Comparison of ENCODE assay signal across 15 mouse cellular contexts in the genomic region with DNA sequence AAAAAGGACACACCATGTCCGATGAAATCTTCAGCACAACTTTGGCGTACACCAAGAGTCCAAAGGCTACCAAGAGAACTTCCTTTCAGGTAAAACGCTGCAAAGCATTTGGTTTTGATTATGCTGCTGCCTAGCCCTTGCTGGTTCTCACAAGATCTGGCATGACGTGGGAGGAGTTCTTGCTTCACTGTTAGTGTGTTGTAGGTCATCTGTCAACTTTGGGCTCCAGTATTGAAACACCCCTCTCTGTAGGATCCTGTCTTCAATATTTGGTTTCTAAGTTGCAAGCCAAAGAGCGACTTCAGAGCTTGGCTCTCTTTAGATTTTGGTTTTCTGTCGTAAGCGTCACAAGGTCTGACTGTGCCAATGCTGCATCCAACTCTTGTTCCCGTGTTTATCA. TPM values are rescaled to one million over a fixed set of nuclear protein-coding genes. Genes with fewer than 3 reads are reported as not detected.
DNase-seq lines count a peak whose midpoint lies in the region; ATAC-seq and TF ChIP-seq lines count a peak whose summit lies in the region.
"Had no signal": no experiment of that assay in that cellular context is flagged by ENCODE, and none has a peak within 500 bp of the region (broad histone marks: within the 10 kb centered on the region; RNA-seq: fewer than 3 reads in every experiment).

No protein-coding gene starts in this region.

- H3K9me3 ChIP-seq in hindbrain, embryonic 12.5 days (replicated peaks) = no peaks in the 10 kb centered on the region
- H3K9me3 ChIP-seq in hindbrain, embryonic 11.5 days (ENCODE audit: control insufficient read depth, low read length) = no peaks in the 10 kb centered on the region
- H3K9me3 ChIP-seq in forebrain, embryonic 15.5 days = no peaks in the 10 kb centered on the region
- no peaks in the 10 kb centered on the region for H3K9me3 ChIP-seq in midbrain, embryonic 14.5 days (ENCODE audit: control insufficient read depth, low read length)
- H3K9me3 ChIP-seq: stomach, embryonic 15.5 days had no signal

- TF ChIP-seq CTCF in cortical plate, adult 2 months (IDR thresholded peaks at IDR 0.05; ENCODE audit: extremely low read depth, insufficient read depth, low read length) = no peak

- no peak for TF ChIP-seq POLR2A in cortical plate, adult 2 months (IDR thresholded peaks at IDR 0.05; ENCODE audit: extremely low read depth, insufficient read depth, low read length)

- 84% methylated on average over 8 of the region's 8 CpGs for WGBS in hindbrain, embryonic 12.5 days
- 86% methylated on average over 8 of the region's 8 CpGs for WGBS in hindbrain, embryonic 11.5 days
- WGBS in forebrain, embryonic 15.5 days = 93% methylated on average over 8 of the region's 8 CpGs
- WGBS in midbrain, embryonic 14.5 days = 93% methylated on average over 8 of the region's 8 CpGs

- no peak overlapping the region for H3K9ac ChIP-seq in hindbrain, embryonic 12.5 days
- H3K9ac ChIP-seq in hindbrain, embryonic 11.5 days (ENCODE audit: low read depth, low read length) = no peak overlapping the region
- no peak overlapping the region for H3K9ac ChIP-seq in forebrain, embryonic 15.5 days (replicated peaks)
- no peak overlapping the region for H3K9ac ChIP-seq in midbrain, embryonic 14.5 days (replicated peaks; ENCODE audit: low read length)
- H3K9ac ChIP-seq: stomach, embryonic 15.5 days had no signal

- H3K36me3 ChIP-seq in hindbrain, embryonic 12.5 days = peaks cover 8% of the 10 kb centered on the region
- H3K36me3 ChIP-seq in hindbrain, embryonic 11.5 days (ENCODE audit: control insufficient read depth, insufficient read depth, low read length) = no peaks in the 10 kb centered on the region
- H3K36me3 ChIP-seq in forebrain, embryonic 15.5 days = peaks cover 21% of the 10 kb centered on the region
- peaks cover 18% of the 10 kb centered on the region for H3K36me3 ChIP-seq in midbrain, embryonic 14.5 days (ENCODE audit: control insufficient read depth, insufficient read depth, low read length)
- H3K36me3 ChIP-seq: stomach, embryonic 15.5 days had no signal

- H3K27ac ChIP-seq in hindbrain, embryonic 12.5 days = no peak overlapping the region
- no peak overlapping the region for H3K27ac ChIP-seq in hindbrain, embryonic 11.5 days (ENCODE audit: low read depth, low read length)
- H3K27ac ChIP-seq in cortical plate, adult 2 months (ENCODE audit: insufficient read depth, low read length) = no peak overlapping the region
- no peak overlapping the region for H3K27ac ChIP-seq in forebrain, embryonic 15.5 days (replicated peaks)
- H3K27ac ChIP-seq in midbrain, embryonic 14.5 days (replicated peaks; ENCODE audit: low read depth, low read length) = no peak overlapping the region
- H3K27ac ChIP-seq: stomach, embryonic 15.5 days had no signal

- H3K4me1 ChIP-seq in hindbrain, embryonic 12.5 days = peaks cover 5% of the 10 kb centered on the region
- H3K4me1 ChIP-seq in hindbrain, embryonic 11.5 days (replicated peaks; ENCODE audit: control insufficient read depth, insufficient read depth, low read length) = no peaks in the 10 kb centered on the region
- peaks cover 2% of the 10 kb centered on the region for H3K4me1 ChIP-seq in cortical plate, adult 2 months (ENCODE audit: control insufficient read depth, insufficient read depth, low read length)
- peaks cover 8% of the 10 kb centered on the region for H3K4me1 ChIP-seq in forebrain, embryonic 15.5 days
- peaks cover 7% of the 10 kb centered on the region for H3K4me1 ChIP-seq in midbrain, embryonic 14.5 days (ENCODE audit: control insufficient read depth, insufficient read depth, low read length)
- H3K4me1 ChIP-seq: stomach, embryonic 15.5 days had no signal

- no peak for ATAC-seq in hindbrain, embryonic 12.5 days (ENCODE audit: low FRiP score)
- ATAC-seq in hindbrain, embryonic 11.5 days (ENCODE audit: low FRiP score) = no peak
- no peak for ATAC-seq in forebrain, embryonic 15.5 days (replicated peaks)
- ATAC-seq in midbrain, embryonic 14.5 days (ENCODE audit: low FRiP score, low TSS enrichment) = no peak
- no peak for ATAC-seq in megakaryocyte-erythroid progenitor cell, adult 5-6 weeks (replicated peaks; ENCODE audit: low FRiP score, low TSS enrichment, poor library complexity, severe bottlenecking)

- H3K27me3 ChIP-seq in hindbrain, embryonic 12.5 days = no peaks in the 10 kb centered on the region
- no peaks in the 10 kb centered on the region for H3K27me3 ChIP-seq in hindbrain, embryonic 11.5 days (ENCODE audit: control insufficient read depth, insufficient read depth, low read length)
- no peaks in the 10 kb centered on the region for H3K27me3 ChIP-seq in forebrain, embryonic 15.5 days
- H3K27me3 ChIP-seq in midbrain, embryonic 14.5 days (ENCODE audit: control insufficient read depth, insufficient read depth, low read length) = no peaks in the 10 kb centered on the region
- H3K27me3 ChIP-seq: stomach, embryonic 15.5 days had no signal

- peak overlapping the region; percentile 55 for H3K4me2 ChIP-seq in hindbrain, embryonic 12.5 days (replicated peaks)
- no peak overlapping the region for H3K4me2 ChIP-seq in hindbrain, embryonic 11.5 days (replicated peaks; ENCODE audit: low read depth, low read length)
- H3K4me2 ChIP-seq in forebrain, embryonic 15.5 days (replicated peaks) = peak overlapping the region; percentile 63
- H3K4me2 ChIP-seq in midbrain, embryonic 14.5 days (ENCODE audit: low read length) = peak overlapping the region; percentile 59

- H3K4me3 ChIP-seq in hindbrain, embryonic 12.5 days = no peak overlapping the region
- H3K4me3 ChIP-seq in hindbrain, embryonic 11.5 days (ENCODE audit: low read depth, low read length) = no peak overlapping the region
- peak overlapping the region; percentile 31; the same call in 1 of the 2 replicates for H3K4me3 ChIP-seq in cortical plate, adult 2 months (ENCODE audit: insufficient read depth, low read length)
- H3K4me3 ChIP-seq in forebrain, embryonic 15.5 days = peak overlapping the region; percentile 99; the same call in 1 of the 2 replicates
- H3K4me3 ChIP-seq in midbrain, embryonic 14.5 days (replicated peaks; ENCODE audit: low read depth, low read length) = peak overlapping the region; percentile 82

- no peak for DNase-seq in hindbrain, embryonic 11.5 days (ENCODE audit: low spot score)
- no peak for DNase-seq in midbrain, embryonic 14.5 days
- DNase-seq in embryo, embryonic 11 days = no peak
- no peak for DNase-seq in gastrocnemius, postnatal 4 days (ENCODE audit: low spot score in 2 of 2)
- DNase-seq: cerebellum, adult 18-20 months; kidney, postnatal 14 days; liver; right cerebral cortex, postnatal 4 days; thymus, postnatal 25 days had no signal

RNA-seq across cellular contexts. Expression of a gene that starts 1.2 kb away (rescaled TPM):
- 16.7 and 20.5 TPM in 2 replicates for polyA plus RNA-seq in hindbrain, embryonic 12.5 days (2016; fragmentation: Nextera tagmentation; extraction: Ambion mirVana)
- polyA plus RNA-seq in hindbrain, embryonic 11.5 days (2014; fragmentation: Nextera tagmentation; extraction: Ambion mirVana) = 12.3 and 13.6 TPM in 2 replicates
- 37.4 and 40.2 TPM in 2 replicates for polyA plus RNA-seq in cortical plate, adult 2 months (2012; rRNA removed)
- polyA plus RNA-seq in forebrain, embryonic 15.5 days (2015; fragmentation: Nextera tagmentation; extraction: Ambion mirVana) = 81.0 and 90.4 TPM in 2 replicates
- 92.3 and 101 TPM in 2 replicates for polyA plus RNA-seq in midbrain, embryonic 14.5 days (2014; fragmentation: Nextera tagmentation; extraction: Ambion mirVana)
- 0.09 and 0.15 TPM in 2 replicates for total RNA-seq in megakaryocyte-erythroid progenitor cell, adult 5-6 weeks (2014; fragmentation: Nextera tagmentation)
- 0.56 and 2.2 TPM in 2 replicates for total RNA-seq in megakaryocyte-erythroid progenitor cell, adult 5-6 weeks (2017)
- 1 to 10 TPM; 1.5 to 2.1 TPM for total RNA-seq in gastrocnemius, postnatal 4 days (2021)
- total RNA-seq: MEL had no signal

Comparison
In these comparisons a context has a peak if more than half of its experiments do, and no peak if none do; other contexts are left out.
1. H3K4me3 ChIP-seq: peak in cortical plate, adult 2 months (single experiment), forebrain, embryonic 15.5 days (single experiment) and midbrain, embryonic 14.5 days (single experiment); none in hindbrain, embryonic 12.5 days (single experiment) and hindbrain, embryonic 11.5 days (single experiment).